Mouse (Mus musculus) kidney, postnatal 0 days (tissue): Measurements from ENCODE around the gene Kif13a. TPM values are rescaled to one million over a fixed set of nuclear protein-coding genes. Genes with fewer than 3 reads are reported as not detected.

ENCODE experiments used
- ATAC-seq: fragments of 200-750 bp; cut with Nextera tagmentation; replicated peaks from 2 replicates; pipeline ENCODE4 v1.8.0; 2017; ENCODE audit warnings: low read depth, moderate number of reproducible peaks, moderate TSS enrichment, moderate library complexity; ENCODE audit not compliant: low FRiP score
- DNase-seq: peaks from one replicate; pipeline ENCODE4 v3.0.0-alpha.2; 2016; ENCODE audit warnings: low spot score
- H3K27ac ChIP-seq: fragments of 300-500 bp; sonication (generic); 2 replicates; pipeline ENCODE4 v1.5.1; 2014; ENCODE audit warnings: mild to moderate bottlenecking
- H3K27me3 ChIP-seq: fragments of 300-500 bp; sonication (generic); 2 replicates; pipeline ENCODE4 v1.6.1; 2014; ENCODE audit warnings: low read length, mixed read lengths; ENCODE audit not compliant: insufficient read depth
- H3K36me3 ChIP-seq: fragments of 300-500 bp; sonication (generic); 2 replicates; pipeline ENCODE4 v1.6.1; 2014; ENCODE audit warnings: low read length, mixed read lengths; ENCODE audit not compliant: insufficient read depth
- H3K4me1 ChIP-seq: fragments of 300-500 bp; sonication (generic); replicated peaks from 2 replicates; pipeline ENCODE4 v1.6.1; 2014; ENCODE audit warnings: antibody characterized with exemption, low read length, mixed read lengths; ENCODE audit not compliant: insufficient read depth
- H3K4me2 ChIP-seq: fragments of 300-500 bp; sonication (generic); 2 replicates; pipeline ENCODE4 v1.6.1; 2014; ENCODE audit warnings: mild to moderate bottlenecking, low read length, moderate library complexity, mixed read lengths
- H3K4me3 ChIP-seq: fragments of 300-500 bp; sonication (generic); replicated peaks from 2 replicates; pipeline ENCODE4 v1.5.1; 2014; ENCODE audit warnings: low read depth, low read length
- H3K9ac ChIP-seq: fragments of 300-500 bp; sonication (generic); 2 replicates; pipeline ENCODE4 v1.6.1; 2014; ENCODE audit warnings: low read depth, low read length
- H3K9me3 ChIP-seq: fragments of 300-500 bp; sonication (generic); replicated peaks from 2 replicates; pipeline ENCODE4 v1.6.1; 2016; ENCODE audit warnings: low read length, inconsistent platforms, mixed read lengths
- CTCF ChIP-seq: IDR thresholded peaks from 2 replicates; pipeline ENCODE4 v1.5.1; 2016; ENCODE audit warnings: antibody characterized with exemption, low read depth, mild to moderate bottlenecking, moderate library complexity
- WGBS: fragments of 180-500 bp; shearing (Covaris S2); extraction: QIAGEN DNeasy Blood & Tissue Kit; methylation state at CpG from one replicate; pipeline ENCODE4 v1.1.7; 2014; 5-methylcytosine and 5-hydroxymethylcytosine counted together
- polyA plus RNA-seq: library from polyadenylated mRNA; unstranded; fragments of >200 nt; fragmentation: Nextera tagmentation; extraction: Ambion mirVana; gene quantifications from 2 replicates; pipeline ENCODE4 v1.2.1, GENCODE M21; 2015

The Kif13a gene
- polyA plus RNA-seq, 1 experiment from 2014 or later = 13.1 TPM

DNA sequence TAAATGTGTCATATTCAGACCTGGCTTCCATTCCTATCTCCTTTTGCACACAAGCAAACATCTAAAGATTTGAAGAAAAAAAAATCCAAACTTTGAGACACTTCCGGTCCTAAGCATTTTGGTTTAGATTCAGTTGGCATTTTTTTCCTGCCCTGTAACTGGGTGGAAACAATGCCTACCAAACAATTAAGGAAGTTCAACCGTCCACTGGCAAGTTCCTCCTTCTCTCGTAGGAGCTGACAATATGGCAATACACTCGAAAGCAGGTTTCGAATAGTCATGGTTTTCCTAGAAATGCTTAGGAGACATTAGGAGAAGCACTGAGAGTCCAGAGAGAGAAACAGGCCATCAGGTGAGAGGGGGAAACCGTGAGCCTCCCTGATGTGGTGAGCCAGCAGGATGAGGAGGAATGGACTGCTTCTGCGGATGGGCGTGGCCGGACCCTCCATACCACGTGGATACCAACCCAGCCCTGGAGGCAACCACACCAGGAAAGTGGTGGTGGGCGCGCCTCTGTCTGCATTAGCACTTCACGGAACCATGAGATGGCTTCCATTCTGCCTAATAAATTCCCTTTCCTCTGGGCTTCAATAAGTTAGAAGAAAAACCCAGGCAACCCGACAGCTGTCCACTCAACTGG, 24.6 kb downstream of the Kif13a start:
- no peaks in the 10 kb centered on the region for H3K27me3 ChIP-seq
- H3K9ac ChIP-seq = no peak overlapping the region
- H3K4me2 ChIP-seq = no peak overlapping the region
- 85% methylated on average over 14 of the region's 14 CpGs for WGBS
- no peaks in the 10 kb centered on the region for H3K36me3 ChIP-seq
- ATAC-seq (no peak), DNase-seq (no peak)
- no peak overlapping the region for H3K4me3 ChIP-seq
- H3K9me3 ChIP-seq = no peaks in the 10 kb centered on the region
- TF ChIP-seq CTCF = no peak
- H3K4me1 ChIP-seq = no peaks in the 10 kb centered on the region
- no peak overlapping the region for H3K27ac ChIP-seq

- Histone ChIP-seq H3K4me2 (no peak overlapping the region), H3K9me3 (no peaks in the 10 kb centered on the region), H3K27ac (no peak overlapping the region), H3K36me3 (peaks cover 3% of the 10 kb centered on the region; the same call in 1 of the 2 replicates), H3K4me3 (no peak overlapping the region), H3K4me1 (no peaks in the 10 kb centered on the region), H3K27me3 (no peaks in the 10 kb centered on the region), H3K9ac (no peak overlapping the region)
- peak; percentile 43 for TF ChIP-seq CTCF
- DNase-seq = peak; percentile 62
- no peak for ATAC-seq
- WGBS = 67% methylated on average over 7 of the region's 7 CpGs
These were observed 27.0 kb downstream of the Kif13a start for GRCm38 (mm10) chr13:46902568-46903255.

DNA sequence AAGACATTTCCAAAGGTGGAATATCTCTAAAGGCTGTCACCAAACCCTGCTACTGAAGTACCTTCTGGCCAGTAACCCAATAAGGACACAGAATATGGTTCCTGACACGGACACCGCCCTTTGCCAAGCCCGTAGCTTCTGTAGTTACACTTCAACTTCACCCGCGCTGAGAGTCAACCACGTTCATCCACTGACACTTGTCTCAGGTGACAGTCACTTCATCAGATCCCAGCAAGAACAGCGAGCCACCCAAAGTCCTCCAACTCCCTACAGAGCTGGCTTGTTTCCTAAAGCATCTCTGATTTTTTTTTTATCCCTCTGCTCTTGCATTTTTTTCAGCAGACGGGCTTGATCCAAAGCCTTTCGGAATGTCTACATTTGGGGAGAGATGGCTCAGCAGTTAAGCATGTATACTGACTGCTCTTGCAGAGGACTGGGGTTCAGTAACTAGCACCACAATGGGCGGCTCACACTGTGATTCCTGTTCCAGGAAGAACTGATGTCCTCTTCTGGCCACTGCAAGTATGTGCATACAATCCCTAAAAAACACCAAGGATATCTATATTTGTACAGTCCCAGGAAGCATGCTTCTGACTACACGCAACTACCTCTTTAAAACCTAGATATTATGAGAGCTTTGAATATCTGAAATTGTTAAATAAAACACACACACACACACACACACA, 28.7 kb downstream of the Kif13a start:
- no peak for ATAC-seq
- Histone ChIP-seq H3K4me3 (no peak overlapping the region), H3K27me3 (no peaks in the 10 kb centered on the region), H3K4me2 (no peak overlapping the region), H3K4me1 (no peaks in the 10 kb centered on the region), H3K36me3 (peaks cover 3% of the 10 kb centered on the region; the same call in 1 of the 2 replicates), H3K27ac (no peak overlapping the region), H3K9me3 (no peaks in the 10 kb centered on the region), H3K9ac (no peak overlapping the region)
- TF ChIP-seq CTCF = no peak
- 81% methylated on average over 11 of the region's 11 CpGs for WGBS
- no peak for DNase-seq

DNA sequence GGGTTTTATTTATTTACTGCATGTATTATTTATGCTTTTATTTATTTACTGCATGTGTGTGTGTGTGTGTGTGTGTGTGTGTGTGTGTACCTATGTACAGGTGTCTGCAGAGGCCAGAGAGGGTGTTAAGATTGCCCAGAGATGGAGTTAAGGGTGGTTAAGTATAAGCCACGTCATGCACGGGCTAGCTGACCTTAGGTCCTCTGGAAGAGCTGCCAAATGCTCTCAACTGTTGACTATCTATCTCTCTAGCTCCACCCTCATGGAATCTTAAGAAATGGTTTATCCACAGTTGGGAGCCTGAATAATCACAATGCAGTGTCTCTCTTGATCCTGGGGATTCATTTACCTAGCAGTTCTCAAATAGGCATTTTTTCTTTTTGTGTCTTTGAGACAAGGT, 30.8 kb downstream of the Kif13a start:
- ATAC-seq (no peak), DNase-seq (no peak)
- no peaks in the 10 kb centered on the region for H3K27me3 ChIP-seq
- H3K4me2 ChIP-seq = no peak overlapping the region
- no peak for TF ChIP-seq CTCF
- H3K4me3 ChIP-seq = no peak overlapping the region
- WGBS = 68% methylated on average over 2 of the region's 2 CpGs
- H3K36me3 ChIP-seq = peaks cover 3% of the 10 kb centered on the region; the same call in 1 of the 2 replicates
- H3K9ac ChIP-seq = no peak overlapping the region
- H3K4me1 ChIP-seq = no peaks in the 10 kb centered on the region
- no peaks in the 10 kb centered on the region for H3K9me3 ChIP-seq
- no peak overlapping the region for H3K27ac ChIP-seq

DNA sequence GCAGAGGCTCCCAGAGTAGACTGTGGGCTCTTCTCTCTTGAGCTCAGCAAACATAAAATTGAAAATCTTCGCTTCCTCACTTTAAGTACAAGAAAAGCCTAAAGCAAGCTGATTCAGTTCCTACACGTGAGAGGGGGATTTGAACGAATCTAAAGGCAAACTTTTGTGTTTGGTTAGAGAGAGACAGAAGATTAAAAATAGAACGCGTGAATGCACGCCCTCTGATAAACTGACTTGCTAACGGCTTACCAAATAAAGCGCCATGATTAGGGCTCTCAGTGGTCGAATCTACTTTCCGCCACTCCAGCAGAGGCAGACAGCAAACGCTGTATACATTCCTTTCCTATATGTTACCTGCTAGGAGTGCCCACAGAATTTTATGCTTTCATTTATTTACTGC, 31.3 kb downstream of the Kif13a start:
- DNase-seq (no peak), ATAC-seq (no peak)
- Histone ChIP-seq H3K27me3 (no peaks in the 10 kb centered on the region), H3K4me1 (no peaks in the 10 kb centered on the region), H3K4me3 (no peak overlapping the region), H3K36me3 (peaks cover 3% of the 10 kb centered on the region; the same call in 1 of the 2 replicates), H3K9me3 (no peaks in the 10 kb centered on the region), H3K4me2 (no peak overlapping the region), H3K9ac (no peak overlapping the region), H3K27ac (no peak overlapping the region)
- no peak for TF ChIP-seq CTCF
- WGBS = 81% methylated on average over 11 of the region's 11 CpGs

- no peaks in the 10 kb centered on the region for H3K36me3 ChIP-seq
- DNase-seq = peak; percentile 42
- no peaks in the 10 kb centered on the region for H3K27me3 ChIP-seq
- H3K9ac ChIP-seq = no peak overlapping the region
- no peak for ATAC-seq
- H3K9me3 ChIP-seq = no peaks in the 10 kb centered on the region
- WGBS = 34% methylated on average over 4 of the region's 4 CpGs
- H3K4me1 ChIP-seq = no peaks in the 10 kb centered on the region
- TF ChIP-seq CTCF = no peak
- H3K27ac ChIP-seq = no peak overlapping the region
- no peak overlapping the region for H3K4me2 ChIP-seq
- no peak overlapping the region for H3K4me3 ChIP-seq
These were observed 37.3 kb downstream of the Kif13a start for GRCm38 (mm10) chr13:46892380-46892779.
